Mouse (Mus musculus): Measurements from ENCODE around the gene Traf6. TPM values are rescaled to one million over a fixed set of nuclear protein-coding genes. Genes with fewer than 3 reads are reported as not detected.

Gene Traf6
- polyA plus RNA-seq, 1 experiment from 2014 or later = 10.5 TPM

- WGBS = 21% methylated on average over 5 of the region's 5 CpGs
- no peaks in the 10 kb centered on the region for H3K36me3 ChIP-seq
- no peak overlapping the region for H3K4me3 ChIP-seq
- H3K27ac ChIP-seq = no peak overlapping the region
- H3K9me3 ChIP-seq = no peaks in the 10 kb centered on the region
- H3K4me1 ChIP-seq = 0 out of 2 replicates have a peak, but pooled peaks cover 3% of the 10 kb centered on the region
- no peak for ATAC-seq (ENCODE audit: insufficient number of reproducible peaks, low FRiP score, low TSS enrichment, low read depth)
- H3K27me3 ChIP-seq = no peaks in the 10 kb centered on the region
- H3K9ac ChIP-seq = no peak overlapping the region
- H3K4me2 ChIP-seq = no peak overlapping the region
Observed at GRCm38 (mm10) chr2:101705941-101706485, 27.8 kb downstream of the Traf6 start.

- H3K27ac ChIP-seq = no peak overlapping the region
- peaks cover 11% of the 10 kb centered on the region for H3K36me3 ChIP-seq
- H3K9me3 ChIP-seq = no peaks in the 10 kb centered on the region
- no peaks in the 10 kb centered on the region for H3K4me1 ChIP-seq
- H3K9ac ChIP-seq = no peak overlapping the region
- no peak overlapping the region for H3K4me2 ChIP-seq
- WGBS = 85% methylated on average over 3 of the region's 3 CpGs
- H3K4me3 ChIP-seq = no peak overlapping the region
- ATAC-seq (ENCODE audit: insufficient number of reproducible peaks, low FRiP score, low TSS enrichment, low read depth) = no peak
- no peaks in the 10 kb centered on the region for H3K27me3 ChIP-seq
Observed at GRCm38 (mm10) chr2:101711608-101712007, 33.4 kb downstream of the Traf6 start.

GRCm38 (mm10) chr2:101715650-101716323 is 37.6 kb downstream of the Traf6 start:
- Histone ChIP-seq H3K27ac (no peak overlapping the region), H3K27me3 (no peaks in the 10 kb centered on the region), H3K36me3 (peaks cover 27% of the 10 kb centered on the region), H3K4me2 (no peak overlapping the region), H3K9ac (no peak overlapping the region), H3K4me3 (no peak overlapping the region), H3K9me3 (no peaks in the 10 kb centered on the region), H3K4me1 (no peaks in the 10 kb centered on the region)
- no peak for ATAC-seq (ENCODE audit: insufficient number of reproducible peaks, low FRiP score, low TSS enrichment, low read depth)
- 80% methylated on average over 8 of the region's 8 CpGs for WGBS

GRCm38 (mm10) chr2:101717162-101717561 is 38.9 kb downstream of the Traf6 start:
- no peak for ATAC-seq (ENCODE audit: insufficient number of reproducible peaks, low FRiP score, low TSS enrichment, low read depth)

GRCm38 (mm10) chr2:101721835-101722234 is 43.6 kb downstream of the Traf6 start:
- H3K4me2 ChIP-seq = no peak overlapping the region
- peaks cover 16% of the 10 kb centered on the region for H3K36me3 ChIP-seq
- H3K4me1 ChIP-seq = peaks cover 17% of the 10 kb centered on the region
- no peak for ATAC-seq (ENCODE audit: insufficient number of reproducible peaks, low FRiP score, low TSS enrichment, low read depth)
- no peak overlapping the region for H3K9ac ChIP-seq
- H3K27ac ChIP-seq = no peak overlapping the region
- no peak overlapping the region for H3K4me3 ChIP-seq
- WGBS = 79% methylated on average over 4 of the region's 4 CpGs
- H3K27me3 ChIP-seq = no peaks in the 10 kb centered on the region
- H3K9me3 ChIP-seq = no peaks in the 10 kb centered on the region

More at GRCm38 (mm10) chr2:101717162-101717561, 38.9 kb downstream of the Traf6 start:
- no peak overlapping the region for H3K4me2 ChIP-seq
- peaks cover 27% of the 10 kb centered on the region for H3K36me3 ChIP-seq
- no peak overlapping the region for H3K4me3 ChIP-seq
- 93% methylated on average over 13 of the region's 13 CpGs for WGBS
- peaks cover 2% of the 10 kb centered on the region; the same call in 1 of the 2 replicates for H3K4me1 ChIP-seq
- no peak overlapping the region for H3K27ac ChIP-seq
- no peaks in the 10 kb centered on the region for H3K27me3 ChIP-seq
- no peak overlapping the region for H3K9ac ChIP-seq
- no peaks in the 10 kb centered on the region for H3K9me3 ChIP-seq

- no peak overlapping the region for H3K4me3 ChIP-seq
- 0 out of 2 replicates have a peak, but pooled peaks cover 8% of the 10 kb centered on the region for H3K36me3 ChIP-seq
- H3K4me2 ChIP-seq = no peak overlapping the region
- peaks cover 17% of the 10 kb centered on the region for H3K4me1 ChIP-seq
- no peaks in the 10 kb centered on the region for H3K27me3 ChIP-seq
- H3K9me3 ChIP-seq = no peaks in the 10 kb centered on the region
- peak overlapping the region; percentile 54; the same call in 1 of the 2 replicates for H3K27ac ChIP-seq
- no peak for ATAC-seq (ENCODE audit: insufficient number of reproducible peaks, low FRiP score, low TSS enrichment, low read depth)
- no peak overlapping the region for H3K9ac ChIP-seq
- WGBS = 51% methylated on average over 8 of the region's 8 CpGs
Observed at GRCm38 (mm10) chr2:101722370-101723332, 44.4 kb downstream of the Traf6 start.

GRCm38 (mm10) chr2:101723333-101723881 is 45.2 kb downstream of the Traf6 start:
- Histone ChIP-seq H3K27me3 (no peaks in the 10 kb centered on the region), H3K4me1 (peaks cover 17% of the 10 kb centered on the region), H3K4me3 (no peak overlapping the region), H3K9ac (no peak overlapping the region), H3K36me3 (peaks cover 7% of the 10 kb centered on the region; the same call in 1 of the 2 replicates), H3K4me2 (no peak overlapping the region), H3K9me3 (no peaks in the 10 kb centered on the region), H3K27ac (no peak overlapping the region)
- WGBS = 76% methylated on average over 10 of the region's 10 CpGs
- no peak for ATAC-seq (ENCODE audit: insufficient number of reproducible peaks, low FRiP score, low TSS enrichment, low read depth)

GRCm38 (mm10) chr2:101727787-101728186 is 49.6 kb downstream of the Traf6 start:
- ATAC-seq (ENCODE audit: insufficient number of reproducible peaks, low FRiP score, low TSS enrichment, low read depth) = no peak
- H3K9me3 ChIP-seq = no peaks in the 10 kb centered on the region
- no peak overlapping the region for H3K27ac ChIP-seq
- no peak overlapping the region for H3K4me2 ChIP-seq
- H3K27me3 ChIP-seq = no peaks in the 10 kb centered on the region
- H3K9ac ChIP-seq = no peak overlapping the region
- peaks cover 8% of the 10 kb centered on the region for H3K4me1 ChIP-seq
- H3K36me3 ChIP-seq = peaks cover 2% of the 10 kb centered on the region; the same call in 1 of the 2 replicates
- H3K4me3 ChIP-seq = no peak overlapping the region

GRCm38 (mm10) chr2:101729472-101729871 is 51.2 kb downstream of the Traf6 start:
- Histone ChIP-seq H3K36me3 (peaks cover 8% of the 10 kb centered on the region; the same call in 1 of the 2 replicates), H3K4me2 (no peak overlapping the region), H3K9ac (no peak overlapping the region), H3K9me3 (no peaks in the 10 kb centered on the region), H3K27me3 (no peaks in the 10 kb centered on the region), H3K27ac (no peak overlapping the region), H3K4me1 (no peaks in the 10 kb centered on the region), H3K4me3 (no peak overlapping the region)
- 60% methylated on average over 1 of the region's 1 CpGs for WGBS
- no peak for ATAC-seq (ENCODE audit: insufficient number of reproducible peaks, low FRiP score, low TSS enrichment, low read depth)

DNA sequence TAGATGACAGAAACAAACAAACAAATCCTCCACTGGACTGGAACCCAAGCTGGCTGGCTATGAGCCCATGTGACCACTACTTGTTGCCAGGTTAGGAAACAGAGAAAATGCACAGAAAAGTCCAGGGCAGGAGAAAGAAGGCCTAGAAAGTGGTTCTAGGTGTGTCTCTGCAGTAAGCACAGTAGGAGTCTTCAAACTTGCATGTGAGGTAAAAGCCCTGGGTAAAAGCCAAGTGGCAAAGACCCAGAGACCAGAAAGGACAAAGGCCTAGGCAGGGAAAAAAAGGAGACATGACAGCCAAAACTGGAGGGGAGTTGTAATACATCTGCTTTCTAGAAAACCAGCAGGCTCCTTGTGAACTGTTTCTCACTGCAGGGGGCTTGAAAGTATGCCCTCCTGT is 52.7 kb downstream of the Traf6 start:
- Histone ChIP-seq H3K4me3 (no peak overlapping the region), H3K9me3 (no peaks in the 10 kb centered on the region), H3K27me3 (no peaks in the 10 kb centered on the region), H3K27ac (no peak overlapping the region), H3K36me3 (peaks cover 10% of the 10 kb centered on the region; the same call in 1 of the 2 replicates), H3K4me2 (no peak overlapping the region), H3K9ac (no peak overlapping the region), H3K4me1 (no peaks in the 10 kb centered on the region)
- ATAC-seq (ENCODE audit: insufficient number of reproducible peaks, low FRiP score, low TSS enrichment, low read depth) = no peak

DNA sequence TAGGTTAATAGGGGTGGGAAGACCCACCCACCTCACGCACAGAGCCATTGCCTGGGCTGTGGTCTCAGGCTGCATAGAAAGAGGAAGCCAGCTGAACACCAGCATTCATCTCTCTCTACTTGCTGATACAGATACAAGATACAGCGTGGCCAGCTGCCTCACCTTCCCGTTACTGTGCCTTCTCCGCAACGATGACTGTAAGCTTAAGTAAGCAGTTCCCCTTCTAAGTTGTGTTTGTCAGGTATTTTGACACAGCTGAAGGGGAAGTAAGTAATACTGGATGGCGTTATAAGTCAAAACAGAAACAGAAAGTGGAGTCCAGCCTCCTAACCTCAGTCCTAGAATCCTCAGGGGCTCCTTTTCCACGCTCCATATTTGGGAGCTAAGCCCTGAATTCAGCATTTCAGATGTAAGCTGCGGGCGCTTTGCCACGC is 54.6 kb downstream of the Traf6 start:
- Histone ChIP-seq H3K4me3 (no peak overlapping the region), H3K9ac (no peak overlapping the region), H3K4me1 (no peaks in the 10 kb centered on the region), H3K4me2 (no peak overlapping the region), H3K27ac (no peak overlapping the region), H3K9me3 (no peaks in the 10 kb centered on the region), H3K27me3 (no peaks in the 10 kb centered on the region), H3K36me3 (peaks cover 13% of the 10 kb centered on the region; the same call in 1 of the 2 replicates)
- WGBS = 87% methylated on average over 10 of the region's 10 CpGs
- ATAC-seq (ENCODE audit: insufficient number of reproducible peaks, low FRiP score, low TSS enrichment, low read depth) = no peak

All from limb, embryonic 15.5 days (tissue).